Mouse (Mus musculus) myocyte (in vitro differentiated cells): ENCODE measurements around the gene Rnf225. TPM values are rescaled to one million over a fixed set of nuclear protein-coding genes. Genes with fewer than 3 reads are reported as not detected.

ENCODE experiments used
- H3K27me3 ChIP-seq: one replicate; pipeline ENCODE4 v1.6.1; 2011; ENCODE audit not compliant: control insufficient read depth, insufficient read depth, insufficient read length
- H3K36me3 ChIP-seq: one replicate; pipeline ENCODE4 v1.6.1; 2011; ENCODE audit not compliant: control insufficient read depth, insufficient read depth
- H3K4me2 ChIP-seq: one replicate; pipeline ENCODE4 v1.6.1; 2011; ENCODE audit warnings: low read depth, control low read depth
- H3K4me3 ChIP-seq: one replicate; pipeline ENCODE4 v1.5.1; 2011; ENCODE audit warnings: mild to moderate bottlenecking, control low read depth, moderate library complexity
- H3K79me2 ChIP-seq: one replicate; pipeline ENCODE4 v1.6.1; 2011; ENCODE audit not compliant: control insufficient read depth, insufficient read depth
- H3ac ChIP-seq: one replicate; pipeline ENCODE4 v1.6.1; 2011; ENCODE audit not compliant: control insufficient read depth, insufficient read length
- CEBPB ChIP-seq: IDR thresholded peaks from 2 replicates; pipeline ENCODE4 v1.6.1; 2011; ENCODE audit warnings: mild to moderate bottlenecking, moderate library complexity; ENCODE audit not compliant: poor library complexity, insufficient read depth, severe bottlenecking
- E2F4 ChIP-seq: IDR thresholded peaks from one replicate; pipeline ENCODE4 v1.6.1; 2011; ENCODE audit warnings: mild to moderate bottlenecking, control low read depth, moderate library complexity; ENCODE audit not compliant: insufficient read depth
- MAX ChIP-seq: IDR thresholded peaks from one replicate; pipeline ENCODE4 v1.6.1; 2011; ENCODE audit warnings: low read depth, mild to moderate bottlenecking, control low read depth
- MYOD1 ChIP-seq, 3 experiments: IDR thresholded peaks; one replicate each; pipeline ENCODE4 v1.6.1; 2011; ENCODE audit warnings: control low read depth in 2 of 3, low read depth in 2 of 3, mild to moderate bottlenecking in 2 of 3, moderate library complexity in 1 of 3; ENCODE audit not compliant: insufficient read length in 2 of 3, control insufficient read depth in 1 of 3
- MYOG ChIP-seq, 3 experiments: IDR thresholded peaks; one replicate each; pipeline ENCODE4 v1.6.1; 2011; ENCODE audit warnings: control low read depth in 2 of 3, low read depth in 2 of 3, mild to moderate bottlenecking in 2 of 3; ENCODE audit not compliant: insufficient read length in 2 of 3, control insufficient read depth in 1 of 3, insufficient read depth in 1 of 3
- POLR2A ChIP-seq: IDR thresholded peaks from one replicate; pipeline ENCODE4 v1.6.1; 2011; ENCODE audit warnings: low read depth, mild to moderate bottlenecking, control low read depth, moderate library complexity; ENCODE audit not compliant: insufficient read length
- POLR2AphosphoS2 ChIP-seq: IDR thresholded peaks from one replicate; pipeline ENCODE4 v1.6.1; 2011; ENCODE audit warnings: low read depth, control low read depth; ENCODE audit not compliant: insufficient read length
- REST ChIP-seq: IDR thresholded peaks from one replicate; pipeline ENCODE4 v1.6.1; 2011; ENCODE audit warnings: mild to moderate bottlenecking, control low read depth, moderate library complexity; ENCODE audit not compliant: insufficient read depth, insufficient read length
- SRF ChIP-seq: IDR thresholded peaks from one replicate; pipeline ENCODE4 v1.6.1; 2011; ENCODE audit warnings: low read depth; ENCODE audit not compliant: control insufficient read depth, insufficient read length
- TCF12 ChIP-seq: IDR thresholded peaks from one replicate; pipeline ENCODE4 v1.6.1; 2011; ENCODE audit warnings: mild to moderate bottlenecking, control low read depth; ENCODE audit not compliant: poor library complexity, insufficient read depth, severe bottlenecking
- TCF3 ChIP-seq: IDR thresholded peaks from one replicate; pipeline ENCODE4 v1.6.1; 2011; ENCODE audit warnings: low read depth, control low read depth; ENCODE audit not compliant: insufficient read length
- USF1 ChIP-seq: IDR thresholded peaks from one replicate; pipeline ENCODE4 v1.6.1; 2011; ENCODE audit warnings: low read depth, mild to moderate bottlenecking, control low read depth, moderate library complexity
- polyA plus RNA-seq: library from polyadenylated mRNA; unstranded; fragments of >200 nt; fragmentation: generic; extraction: Trizol; gene quantifications from one replicate; pipeline ENCODE4 v1.2.1, GENCODE M21; 2012; ENCODE audit warnings: missing spikeins

Rnf225 gene
- polyA plus RNA-seq, 1 experiment = 0.91 TPM

- Histone ChIP-seq H3K27me3 (no peaks in the 10 kb centered on the region), H3K79me2 (no peaks in the 10 kb centered on the region), H3K36me3 (peaks cover 15% of the 10 kb centered on the region), H3K4me2 (no peak overlapping the region), H3ac (no peak overlapping the region), H3K4me3 (no peak overlapping the region)
- TF ChIP-seq TCF12 (no peak), SRF (no peak)
These were observed 39.6 kb upstream of the Rnf225 start for GRCm38 (mm10) chr7:12887585-12887984.

GRCm38 (mm10) chr7:12890928-12891327 is 36.3 kb upstream of the Rnf225 start:
- Histone ChIP-seq H3ac (no peak overlapping the region), H3K36me3 (peaks cover 6% of the 10 kb centered on the region), H3K27me3 (no peaks in the 10 kb centered on the region), H3K4me3 (no peak overlapping the region), H3K79me2 (no peaks in the 10 kb centered on the region), H3K4me2 (no peak overlapping the region)
- TF ChIP-seq E2F4 (no peak), MYOG (IDR thresholded peaks at IDR 0.05; ENCODE audit: control insufficient read depth in 1 of 3, insufficient read depth in 1 of 3, insufficient read length in 2 of 3, low read depth in 2 of 3) (no peak)

- H3K79me2 ChIP-seq = no peaks in the 10 kb centered on the region
- H3K36me3 ChIP-seq = peaks cover 6% of the 10 kb centered on the region
- no peaks in the 10 kb centered on the region for H3K27me3 ChIP-seq
- TF ChIP-seq MYOG (IDR thresholded peaks at IDR 0.05; ENCODE audit: control insufficient read depth in 1 of 3, insufficient read depth in 1 of 3, insufficient read length in 2 of 3, low read depth in 2 of 3) = no peak
- TF ChIP-seq POLR2A = no peak
- TF ChIP-seq TCF12 = no peak
- TF ChIP-seq CEBPB = no peak
- TF ChIP-seq USF1 = no peak
- no peak for TF ChIP-seq SRF
- TF ChIP-seq MAX = no peak
- TF ChIP-seq TCF3 = no peak
- no peak for TF ChIP-seq MYOD1 (IDR thresholded peaks at IDR 0.05; ENCODE audit: control insufficient read depth in 1 of 3, insufficient read length in 2 of 3, low read depth in 2 of 3)
- TF ChIP-seq REST = no peak
- no peak for TF ChIP-seq E2F4
- TF ChIP-seq POLR2AphosphoS2 = no peak
- no peak overlapping the region for H3K4me2 ChIP-seq
- H3K4me3 ChIP-seq = no peak overlapping the region
- H3ac ChIP-seq = no peak overlapping the region
These were observed 35.9 kb upstream of the Rnf225 start for GRCm38 (mm10) chr7:12891334-12891733.

- H3K4me3 ChIP-seq = peak within 1 kb of the TSS; percentile 55
- H3K4me2 ChIP-seq = peak within 1 kb of the TSS; percentile 67
- no peaks in the 10 kb centered on the region for H3K27me3 ChIP-seq
- peak; percentile 64 for TF ChIP-seq POLR2A
- TF ChIP-seq USF1 = no peak
- no peak for TF ChIP-seq SRF
- no peak for TF ChIP-seq TCF3
- TF ChIP-seq POLR2AphosphoS2 = peak; percentile 68
- TF ChIP-seq MYOG (IDR thresholded peaks at IDR 0.05; ENCODE audit: control insufficient read depth in 1 of 3, insufficient read depth in 1 of 3, insufficient read length in 2 of 3, low read depth in 2 of 3) = peak in 1 of 3 experiments; percentile 6
- no peak for TF ChIP-seq CEBPB
- TF ChIP-seq MYOD1 (IDR thresholded peaks at IDR 0.05; ENCODE audit: control insufficient read depth in 1 of 3, insufficient read length in 2 of 3, low read depth in 2 of 3) = peak in 1 of 3 experiments; percentile 25
- H3K36me3 ChIP-seq = no peaks in the 10 kb centered on the region
- H3ac ChIP-seq = no peak within 1 kb of the TSS
- H3K79me2 ChIP-seq = peaks cover 9% of the 10 kb centered on the region
These were observed 29.4 kb upstream of the Rnf225 start, which contains the start of gene Zscan22 for GRCm38 (mm10) chr7:12897655-12898410. TSS of gene Zscan22 (plus strand) at chr7:12897815.

- Histone ChIP-seq H3K79me2 (peaks cover 9% of the 10 kb centered on the region), H3K4me3 (no peak overlapping the region), H3K27me3 (no peaks in the 10 kb centered on the region), H3K36me3 (peaks cover 7% of the 10 kb centered on the region), H3ac (no peak overlapping the region), H3K4me2 (no peak overlapping the region)
- TF ChIP-seq POLR2A = no peak
- no peak for TF ChIP-seq MYOG (IDR thresholded peaks at IDR 0.05; ENCODE audit: control insufficient read depth in 1 of 3, insufficient read depth in 1 of 3, insufficient read length in 2 of 3, low read depth in 2 of 3)
- TF ChIP-seq MYOD1 (IDR thresholded peaks at IDR 0.05; ENCODE audit: control insufficient read depth in 1 of 3, insufficient read length in 2 of 3, low read depth in 2 of 3) = no peak
- no peak for TF ChIP-seq E2F4
- no peak for TF ChIP-seq MAX
- no peak for TF ChIP-seq SRF
- TF ChIP-seq CEBPB = no peak
- no peak for TF ChIP-seq POLR2AphosphoS2
- no peak for TF ChIP-seq USF1
- TF ChIP-seq TCF3 = no peak
- TF ChIP-seq REST = no peak
These were observed 25.7 kb upstream of the Rnf225 start for GRCm38 (mm10) chr7:12901517-12901916.
